Mouse (Mus musculus): ENCODE measurements around the gene Dctn2. TPM values are rescaled to one million over a fixed set of nuclear protein-coding genes. Genes with fewer than 3 reads are reported as not detected.

Dctn2 gene
- total RNA-seq, 2 experiments from 2014 or later = 298 to 304 TPM

GRCm38 (mm10) chr10:127262548-127263398 is 3.4 kb upstream of the Dctn2 start, which contains the start of gene Kif5a:
Gene Kif5a, minus strand, starts transcription at chr10:127263348.
- peak; percentile 53 to 64 for DNase-seq (ENCODE audit: low spot score in 2 of 2)

GRCm38 (mm10) chr10:127263631-127264030 is 2.5 kb upstream of the Dctn2 start:
- DNase-seq (ENCODE audit: low spot score in 2 of 2) = no peak

- DNase-seq (ENCODE audit: low spot score in 2 of 2) = no peak
These were observed 1.8 kb upstream of the Dctn2 start for GRCm38 (mm10) chr10:127264336-127264735.

- no peak for DNase-seq (ENCODE audit: low spot score in 2 of 2)
These were observed 1.2 kb upstream of the Dctn2 start for GRCm38 (mm10) chr10:127264971-127265370.

- no peak for DNase-seq (ENCODE audit: low spot score in 2 of 2)
These were observed 449 bp upstream of the Dctn2 start for GRCm38 (mm10) chr10:127265727-127266111.

- no peak for DNase-seq (ENCODE audit: low spot score in 2 of 2)
These were observed 1.1 kb downstream of the Dctn2 start for GRCm38 (mm10) chr10:127267318-127267717.

- no peak for DNase-seq (ENCODE audit: low spot score in 2 of 2)
These were observed 2.2 kb downstream of the Dctn2 start for GRCm38 (mm10) chr10:127268401-127268800.

- no peak for DNase-seq (ENCODE audit: low spot score in 2 of 2)
These were observed 2.9 kb downstream of the Dctn2 start for GRCm38 (mm10) chr10:127269036-127269435.

GRCm38 (mm10) chr10:127269884-127270283 is 3.7 kb downstream of the Dctn2 start:
- DNase-seq (ENCODE audit: low spot score in 2 of 2) = no peak

- no peak for DNase-seq (ENCODE audit: low spot score in 2 of 2)
These were observed 6.2 kb downstream of the Dctn2 start for GRCm38 (mm10) chr10:127272371-127272770.

GRCm38 (mm10) chr10:127274261-127275022 is 8.3 kb downstream of the Dctn2 start:
- DNase-seq (ENCODE audit: low spot score in 2 of 2) = no peak

- DNase-seq (ENCODE audit: low spot score in 2 of 2) = no peak
These were observed 13.6 kb downstream of the Dctn2 start for GRCm38 (mm10) chr10:127279730-127280129.

- DNase-seq (ENCODE audit: low spot score in 2 of 2) = no peak
These were observed 15.1 kb downstream of the Dctn2 start for GRCm38 (mm10) chr10:127281316-127281715.

- DNase-seq (ENCODE audit: low spot score in 2 of 2) = no peak
These were observed 16.6 kb downstream of the Dctn2 start for GRCm38 (mm10) chr10:127282620-127283215.

GRCm38 (mm10) chr10:127284105-127284622 is 18.0 kb downstream of the Dctn2 start:
- DNase-seq (ENCODE audit: low spot score in 2 of 2) = no peak

- DNase-seq (ENCODE audit: low spot score in 2 of 2) = no peak
These were observed 18.7 kb downstream of the Dctn2 start for GRCm38 (mm10) chr10:127284724-127285500.

GRCm38 (mm10) chr10:127285644-127286043 is 19.5 kb downstream of the Dctn2 start:
- no peak for DNase-seq (ENCODE audit: low spot score in 2 of 2)

GRCm38 (mm10) chr10:127286194-127286593 is 20.0 kb downstream of the Dctn2 start:
- DNase-seq (ENCODE audit: low spot score in 2 of 2) = no peak

- no peak for DNase-seq (ENCODE audit: low spot score in 2 of 2)
These were observed 20.6 kb downstream of the Dctn2 start for GRCm38 (mm10) chr10:127286730-127287129.

- no peak for DNase-seq (ENCODE audit: low spot score in 2 of 2)
These were observed 21.2 kb downstream of the Dctn2 start for GRCm38 (mm10) chr10:127287271-127287935.

Measured in layer of hippocampus, postnatal 14 days (tissue).